Mouse (Mus musculus) testis, postnatal 14 days (tissue): Measurements from ENCODE around the gene Ctps.
A peak's percentile ranks its signal among the peaks of the same experiment; 100 is the strongest.
"Not testable (repeated sequence)": the region's sequence is repeated elsewhere in the genome, so short reads cannot be mapped to it uniquely, and the experiment has no call there.

Source experiments
- DNase-seq: peaks from one replicate; pipeline ENCODE4 v3.0.0; 2021; ENCODE audit warnings: low spot score

Gene Ctps

GRCm38 (mm10) chr4:120569486-120570437, at the start of gene Ctps:
Ctps (minus strand) TSS chr4:120570276.
- peak; percentile 96 for DNase-seq

DNA sequence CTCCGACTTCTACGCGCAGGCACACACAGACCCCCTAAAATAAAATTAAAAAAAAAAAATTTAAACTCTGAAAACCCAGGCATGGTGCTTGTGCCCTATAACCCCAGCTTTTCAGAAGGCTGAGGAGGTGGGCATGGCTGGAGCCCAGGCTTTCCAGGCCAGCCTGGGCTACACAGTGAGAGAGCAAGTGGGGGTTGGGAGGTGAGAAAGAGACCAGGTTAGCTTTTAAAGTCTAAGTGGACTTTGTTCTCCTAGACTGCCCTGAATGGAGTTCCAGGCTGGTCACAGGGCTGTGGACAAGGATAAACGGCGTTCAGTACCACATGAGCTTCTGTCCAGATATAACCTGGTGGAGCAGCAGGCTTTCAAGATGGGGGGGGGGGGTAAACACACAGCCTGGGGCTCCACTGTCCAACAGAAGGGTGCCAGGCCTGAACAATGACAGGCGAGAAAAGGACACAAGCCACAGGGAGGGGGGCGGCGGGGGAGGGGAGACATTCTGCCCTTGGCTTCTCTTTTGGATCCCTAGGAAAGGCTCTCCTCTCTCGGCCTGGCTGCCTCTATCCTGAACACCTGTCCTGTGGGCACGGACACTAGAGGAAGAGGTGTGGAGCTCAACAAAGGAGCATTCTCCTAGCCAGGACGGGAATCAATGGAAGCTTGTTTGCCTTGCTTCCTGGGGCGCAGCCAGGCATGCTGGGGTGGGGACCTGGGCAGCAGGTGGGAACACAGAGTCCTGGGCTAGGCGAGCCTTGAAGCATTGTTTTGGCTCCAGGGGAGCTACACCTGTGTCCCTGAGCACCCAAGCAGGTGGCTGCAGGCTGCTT, 46.3 kb upstream of the Ctps start:
- no peak for DNase-seq

DNA sequence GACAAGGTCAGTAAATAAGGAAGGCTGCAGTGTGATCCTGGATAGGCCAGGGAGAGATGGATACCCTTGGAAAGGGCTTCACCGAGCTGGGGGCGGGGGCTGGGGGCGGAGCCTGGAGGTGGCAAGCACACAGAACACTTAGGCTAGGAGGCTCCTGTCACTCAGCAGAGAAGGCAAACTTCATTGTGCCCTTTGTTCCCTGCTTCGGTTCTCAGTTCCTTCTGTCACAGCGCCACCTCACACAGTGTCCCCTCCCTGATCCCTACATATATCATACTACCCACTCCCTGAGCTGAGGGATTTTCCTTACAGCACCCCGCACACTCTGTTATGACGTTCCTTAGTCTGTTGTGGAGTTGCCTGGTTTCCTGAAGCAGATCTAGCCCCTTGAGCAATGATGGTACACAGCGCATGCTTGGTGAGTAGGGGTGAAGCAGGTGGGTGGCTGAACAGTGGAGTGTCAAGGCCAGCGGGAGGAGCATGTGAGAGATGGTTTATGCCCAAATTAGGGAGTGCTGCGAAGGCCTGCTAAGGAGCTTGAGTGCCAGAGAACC, 45.5 kb upstream of the Ctps start:
- DNase-seq: peak; percentile 67

GRCm38 (mm10) chr4:120614644-120615043, 44.6 kb upstream of the Ctps start:
- no peak for DNase-seq

- no peak for DNase-seq
These were observed 43.7 kb upstream of the Ctps start for GRCm38 (mm10) chr4:120613691-120614329.

- no peak for DNase-seq
These were observed 42.4 kb upstream of the Ctps start for GRCm38 (mm10) chr4:120612304-120613080.

DNA sequence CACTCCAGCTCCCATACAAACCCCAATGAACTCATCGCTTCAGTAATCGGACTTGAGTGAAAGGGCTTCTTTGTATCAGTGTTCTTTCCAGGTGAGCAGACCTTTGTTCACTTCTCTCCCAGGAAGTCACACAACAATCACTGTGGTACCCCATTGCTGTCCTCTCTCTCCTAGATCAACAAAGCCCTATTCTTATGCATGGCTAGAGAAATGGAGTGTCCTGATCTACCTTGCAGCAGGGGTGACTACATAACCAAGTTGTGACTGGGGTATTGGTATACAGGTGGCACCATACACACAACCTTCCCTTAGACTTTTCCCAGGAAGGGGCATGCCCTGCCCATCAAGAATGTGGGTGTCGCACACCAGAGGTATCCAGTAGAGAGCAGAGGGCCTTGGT, 40.9 kb upstream of the Ctps start:
- no peak for DNase-seq

GRCm38 (mm10) chr4:120606941-120607340, 36.9 kb upstream of the Ctps start:
- no peak for DNase-seq

GRCm38 (mm10) chr4:120602669-120603068, 32.6 kb upstream of the Ctps start:
- DNase-seq: no peak

GRCm38 (mm10) chr4:120601774-120602173, 31.7 kb upstream of the Ctps start:
- no peak for DNase-seq

- DNase-seq: no peak
These were observed 28.8 kb upstream of the Ctps start for GRCm38 (mm10) chr4:120598922-120599321.

GRCm38 (mm10) chr4:120596210-120596609, 26.1 kb upstream of the Ctps start:
- not testable (repeated sequence) for DNase-seq

DNA sequence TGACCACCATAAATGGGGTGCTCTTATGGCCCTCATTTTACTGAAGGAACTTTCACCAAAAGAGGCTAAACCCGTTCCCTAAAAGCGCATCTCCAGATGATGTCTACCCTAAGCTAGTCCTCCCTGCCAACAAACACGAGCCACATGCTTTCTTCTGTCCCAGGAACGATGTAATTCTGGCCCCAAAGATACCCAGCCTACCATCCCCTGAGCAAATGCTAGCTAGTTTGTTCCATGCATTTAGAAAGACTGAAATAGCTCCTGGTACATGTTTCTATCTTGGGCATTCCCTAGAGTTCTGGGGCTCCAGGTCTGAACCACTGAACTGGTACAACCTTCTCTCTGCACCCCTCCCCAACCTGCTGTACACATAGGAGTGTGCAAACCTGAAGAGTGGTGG, 20.9 kb upstream of the Ctps start:
- no peak for DNase-seq

DNA sequence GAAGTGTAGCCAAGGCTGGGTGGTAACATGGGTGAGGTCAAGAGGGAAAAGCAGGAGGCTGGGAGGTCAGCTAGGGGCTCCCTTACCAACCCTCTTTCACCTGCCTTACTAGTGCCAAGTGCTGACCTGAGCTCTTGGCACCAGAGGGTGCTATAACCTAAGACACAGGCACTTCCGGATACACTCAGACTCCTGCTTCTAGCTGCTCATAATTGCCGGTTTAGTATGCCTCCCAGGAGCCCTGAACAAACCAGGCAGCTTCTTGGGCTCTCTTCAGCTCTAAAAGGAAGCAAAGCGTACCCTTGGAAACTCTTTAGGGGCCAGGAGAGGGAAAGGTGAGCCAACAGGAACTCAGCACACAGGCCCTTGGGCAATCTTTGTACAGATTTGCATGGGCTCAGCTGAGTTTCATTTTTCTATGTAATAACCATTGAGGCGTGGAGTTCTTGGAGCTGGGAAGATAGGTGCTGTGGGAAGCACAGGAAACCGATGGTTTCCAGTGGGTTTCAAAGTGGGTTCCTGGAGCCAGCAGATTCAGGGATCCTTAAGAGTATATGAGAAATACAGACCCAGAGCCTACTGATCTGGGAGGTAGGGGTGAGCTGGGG, 19.8 kb upstream of the Ctps start:
- peak; percentile 33 for DNase-seq

DNA sequence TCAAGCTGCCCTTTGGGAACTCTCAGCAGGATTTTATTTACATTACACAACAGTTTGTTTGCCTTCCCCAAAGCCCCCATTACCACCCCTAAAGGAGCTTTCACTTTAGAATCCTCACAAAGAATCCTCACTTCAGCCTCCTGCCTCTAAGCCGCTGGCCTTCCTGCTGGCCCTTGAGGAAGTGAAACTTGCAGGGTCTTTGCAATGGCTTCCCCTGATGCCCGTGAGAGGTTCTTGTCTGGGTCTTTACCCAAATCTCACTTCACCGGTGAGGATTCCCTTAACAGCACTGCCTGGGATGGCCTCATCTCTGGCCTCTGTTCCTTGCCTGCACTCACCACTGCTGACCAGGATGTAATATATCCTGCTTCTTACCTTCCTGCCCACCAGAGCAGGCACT, 19.0 kb upstream of the Ctps start:
- no peak for DNase-seq

DNA sequence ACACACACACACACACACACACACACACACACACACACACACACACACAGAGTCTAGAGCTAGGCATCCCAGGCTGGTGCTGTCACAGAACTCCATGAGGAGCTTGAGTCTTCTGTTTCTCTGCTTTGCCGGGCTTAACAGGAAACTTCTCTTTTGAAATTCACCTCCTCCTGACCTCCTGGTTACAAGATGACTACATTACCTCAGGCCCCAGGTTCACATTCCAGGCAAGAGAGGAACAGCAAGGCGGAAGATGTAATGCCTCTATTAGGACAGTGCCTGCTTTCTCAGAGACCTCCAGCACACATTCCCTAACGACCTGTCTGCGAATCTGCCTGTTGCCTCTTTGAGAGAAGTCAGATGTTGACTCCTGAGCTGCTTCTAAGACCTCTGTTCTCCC, 18.4 kb upstream of the Ctps start, which contains the start of gene Gm8439:
TSS of gene Gm8439 (plus strand) at position 301 of the 400 bp plus-strand sequence.
- no peak for DNase-seq

DNA sequence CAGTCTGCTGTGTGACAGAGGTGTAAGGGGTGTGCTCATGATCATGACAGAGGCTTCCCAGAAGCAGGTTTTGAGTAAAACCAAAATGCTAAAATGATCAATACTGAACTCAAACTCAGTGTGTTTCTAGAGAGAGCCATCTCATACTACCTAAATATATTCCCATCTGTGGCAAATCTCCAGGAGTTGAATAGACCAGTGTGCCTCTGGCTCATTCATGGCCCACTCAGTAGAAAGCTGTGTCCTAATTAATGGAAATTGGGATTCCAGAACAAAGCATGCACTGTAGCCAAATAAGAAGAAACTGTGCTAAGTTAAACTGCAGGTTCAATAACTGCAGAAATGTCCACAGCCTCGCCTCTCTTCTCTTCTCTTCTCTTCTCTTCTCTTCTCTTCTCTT, 16.9 kb upstream of the Ctps start:
- DNase-seq: no peak

- DNase-seq: no peak
These were observed 11.6 kb upstream of the Ctps start for GRCm38 (mm10) chr4:120581711-120582110.

- DNase-seq: no peak
These were observed 10.8 kb upstream of the Ctps start for GRCm38 (mm10) chr4:120580894-120581293.

DNA sequence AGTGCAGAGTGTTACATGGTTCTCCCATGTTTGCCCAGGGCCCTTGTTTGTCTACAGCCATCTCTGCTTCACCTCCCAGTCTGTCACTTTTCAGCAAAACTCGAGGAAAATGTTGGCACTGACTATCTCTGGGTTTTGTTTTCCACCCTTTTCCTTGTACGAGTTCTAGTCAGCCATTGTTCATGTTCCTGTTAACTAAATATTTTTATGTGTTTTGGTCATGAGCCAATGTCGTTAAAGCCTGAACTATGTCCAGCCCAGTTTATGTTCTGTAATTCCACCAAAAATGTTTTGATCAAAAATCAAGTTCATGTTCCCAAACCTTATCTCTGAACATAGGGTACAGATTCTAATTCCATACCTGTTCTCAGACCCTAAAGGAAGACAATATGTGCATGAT, 1.6 kb upstream of the Ctps start:
- no peak for DNase-seq

- DNase-seq: no peak
These were observed 991 bp upstream of the Ctps start for GRCm38 (mm10) chr4:120571070-120571464.
